Mouse (Mus musculus) limb, embryonic 12.5 days (tissue): ENCODE data around the gene Apoc4. TPM values are rescaled to one million over a fixed set of nuclear protein-coding genes. Genes with fewer than 3 reads are reported as not detected.

Source experiments
- polyA plus RNA-seq: library from polyadenylated mRNA; unstranded; fragments of >200 nt; fragmentation: Nextera tagmentation; extraction: Ambion mirVana; gene quantifications from 2 replicates; pipeline ENCODE4 v1.2.1, GENCODE M21; 2016

Gene Apoc4
- polyA plus RNA-seq, 1 experiment from 2014 or later: not detected

Other genes starting within 250 kb of the Apoc4 start
- gene Mark4, start 222.7 kb downstream of the Apoc4 start, polyA plus RNA-seq: 13.5 and 13.6 TPM in 2 replicates
- 1.5 and 1.8 TPM in 2 replicates for gene Exoc3l2, start 218.1 kb downstream of the Apoc4 start, polyA plus RNA-seq
- gene Bloc1s3, start 173.1 kb downstream of the Apoc4 start, polyA plus RNA-seq: 3.6 and 4.1 TPM in 2 replicates
- gene Trappc6a, start 173.1 kb downstream of the Apoc4 start, polyA plus RNA-seq: 79.4 and 80.0 TPM in 2 replicates
- gene Nkpd1, start 163.6 kb downstream of the Apoc4 start, polyA plus RNA-seq: 0.14 TPM in 1 of 2 replicates, not detected in the other
- 33.2 and 39.7 TPM in 2 replicates for gene Ppp1r37, start 118.4 kb downstream of the Apoc4 start, polyA plus RNA-seq
- 0.38 and 0.61 TPM in 2 replicates for gene Zfp296, start 104.2 kb downstream of the Apoc4 start, polyA plus RNA-seq
- 167 and 170 TPM in 2 replicates for gene Gemin7, start 103.9 kb downstream of the Apoc4 start, polyA plus RNA-seq
- 77.4 and 78.4 TPM in 2 replicates for gene Clasrp, start 77.0 kb downstream of the Apoc4 start, polyA plus RNA-seq
- 5.8 and 7.3 TPM in 2 replicates for gene Relb, start 52.0 kb downstream of the Apoc4 start, polyA plus RNA-seq
- gene Clptm1, start 16.4 kb downstream of the Apoc4 start, polyA plus RNA-seq: 92.6 and 94.2 TPM in 2 replicates
- gene Apoc2, start 3.5 kb downstream of the Apoc4 start, polyA plus RNA-seq: 0.97 TPM in 1 of 2 replicates, not detected in the other
- not detected in 2 replicates for gene Gm44805, start 56 bp downstream of the Apoc4 start, polyA plus RNA-seq
- 4.6 and 7.0 TPM in 2 replicates for gene Apoc1, start 11.2 kb upstream of the Apoc4 start, polyA plus RNA-seq
- 114 and 131 TPM in 2 replicates for gene Apoe, start 17.7 kb upstream of the Apoc4 start, polyA plus RNA-seq
- gene Tomm40, start 34.0 kb upstream of the Apoc4 start, polyA plus RNA-seq: 166 and 174 TPM in 2 replicates
- gene Nectin2, start 69.0 kb upstream of the Apoc4 start, polyA plus RNA-seq: 65.0 and 74.9 TPM in 2 replicates
- gene Bcam, start 89.5 kb upstream of the Apoc4 start, polyA plus RNA-seq: 59.7 and 63.3 TPM in 2 replicates
- gene Cblc, start 115.3 kb upstream of the Apoc4 start, polyA plus RNA-seq: 2.8 and 3.1 TPM in 2 replicates
- gene Bcl3, start 141.3 kb upstream of the Apoc4 start, polyA plus RNA-seq: 0.54 and 0.82 TPM in 2 replicates
- 0.43 TPM in 1 of 2 replicates, not detected in the other for gene Gm19345, start 170.5 kb upstream of the Apoc4 start, polyA plus RNA-seq
- gene Ceacam16, start 179.8 kb upstream of the Apoc4 start, polyA plus RNA-seq: not detected in 2 replicates
- not detected in 2 replicates for gene Ceacam19, start 206.5 kb upstream of the Apoc4 start, polyA plus RNA-seq
- 7.5 and 8.1 TPM in 2 replicates for gene Pvr, start 239.7 kb upstream of the Apoc4 start, polyA plus RNA-seq